Mouse (Mus musculus) heart, adult 8-10 months (tissue): ENCODE measurements around the gene Cnnm2. TPM values are rescaled to one million over a fixed set of nuclear protein-coding genes. Genes with fewer than 3 reads are reported as not detected.

Source experiments
- DNase-seq: peaks from one replicate; pipeline ENCODE4 v3.0.0; 2022; ENCODE audit warnings: low spot score
- total RNA-seq, 4 experiments: library from RNA; stranded (reverse); gene quantifications; 2 replicates each; pipeline ENCODE4 v1.2.4; 2022

Gene Cnnm2
- total RNA-seq, 4 experiments from 2014 or later = 5.2 to 8.4 (median 6.0) TPM

DNA sequence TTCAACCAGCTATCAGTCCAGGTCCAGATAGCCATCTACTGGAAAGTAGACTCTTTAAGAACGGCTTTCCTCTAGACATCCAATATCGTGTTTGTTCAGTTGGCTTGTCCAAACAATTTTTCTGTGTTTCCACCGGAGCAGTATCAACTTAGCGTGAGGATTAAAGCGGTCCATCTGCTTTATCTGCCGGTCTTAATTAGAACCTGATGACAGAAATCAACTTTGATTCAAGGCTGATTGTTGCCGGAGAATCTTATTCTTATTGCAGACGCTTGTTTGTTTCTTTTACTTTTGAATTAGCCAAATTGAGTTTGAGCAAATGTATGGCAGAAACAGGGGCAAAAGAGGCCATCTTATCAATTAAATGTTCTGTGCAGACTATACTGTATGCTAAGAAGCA lies 32.8 kb downstream of the Cnnm2 start:
- DNase-seq = no peak

DNA sequence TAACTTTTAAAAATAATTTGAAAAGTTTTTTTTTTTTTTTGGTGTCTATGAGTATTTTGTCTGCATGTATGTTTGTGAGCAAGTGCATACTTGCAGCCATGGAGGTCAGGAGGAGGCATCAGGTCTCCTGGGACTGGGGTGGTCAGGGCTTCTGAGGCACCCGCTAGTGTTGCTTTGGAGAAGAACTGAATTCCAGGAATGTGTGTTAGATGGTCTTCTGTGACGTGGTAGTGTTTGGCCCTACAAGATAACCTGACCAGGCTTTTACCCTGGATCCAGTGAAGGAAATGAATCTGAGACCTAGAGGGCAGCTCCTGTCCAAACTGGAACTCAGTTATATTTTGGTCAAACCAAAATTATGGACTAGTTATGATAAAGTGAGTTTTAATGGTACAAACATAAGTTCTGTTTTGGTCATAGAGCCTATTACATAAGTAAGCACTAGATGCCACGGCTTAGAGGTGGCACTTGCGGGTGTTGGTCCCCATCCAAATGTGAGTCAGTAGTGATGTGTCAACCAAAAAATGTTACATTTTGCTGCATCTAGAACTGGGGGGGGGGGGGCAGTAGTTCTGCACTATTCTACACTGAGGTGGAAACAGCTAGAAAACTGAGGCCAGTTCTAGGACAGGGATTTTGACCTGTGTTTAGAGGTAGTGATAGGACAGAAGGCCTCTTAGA lies 38.6 kb downstream of the Cnnm2 start:
- no peak for DNase-seq

DNA sequence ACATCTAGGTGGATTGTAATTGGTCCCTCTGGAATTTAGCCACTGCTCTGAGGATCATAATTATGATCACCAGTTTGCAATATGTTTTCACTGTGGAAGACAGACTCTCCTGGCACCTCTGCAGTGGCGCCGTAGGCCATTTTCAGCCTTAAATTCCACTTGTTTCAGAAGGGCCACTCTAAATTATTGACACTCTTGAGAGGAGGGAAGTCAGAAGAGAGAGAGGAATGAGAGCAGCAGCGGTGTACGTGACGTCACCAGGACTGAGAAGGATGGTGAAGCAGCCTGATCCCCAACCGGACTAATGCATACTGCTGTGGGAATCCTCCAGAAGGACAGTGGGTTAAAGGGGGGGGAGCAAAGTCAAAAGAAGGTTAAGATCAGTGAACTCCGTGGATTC lies 40.1 kb downstream of the Cnnm2 start:
- DNase-seq = no peak

DNA sequence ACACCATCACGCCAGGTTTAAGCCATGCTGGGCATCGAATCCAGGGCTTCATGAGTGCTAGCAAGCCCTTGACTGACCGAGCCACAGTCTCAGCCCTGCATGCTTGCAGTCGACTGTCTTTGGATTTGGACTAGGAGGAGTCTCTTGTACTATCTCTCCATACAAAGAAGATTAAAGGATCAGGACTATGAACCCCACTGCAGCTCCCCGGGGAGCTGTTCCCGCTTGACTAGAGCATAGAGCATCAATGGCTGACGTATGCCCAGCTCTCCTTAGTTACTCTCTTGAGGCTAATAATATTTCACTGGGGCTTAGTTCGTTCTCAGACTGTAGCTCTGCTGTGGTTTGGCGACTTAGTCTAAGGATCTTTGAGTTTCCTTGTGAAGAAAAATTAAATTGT lies 40.9 kb downstream of the Cnnm2 start:
- DNase-seq = no peak

DNA sequence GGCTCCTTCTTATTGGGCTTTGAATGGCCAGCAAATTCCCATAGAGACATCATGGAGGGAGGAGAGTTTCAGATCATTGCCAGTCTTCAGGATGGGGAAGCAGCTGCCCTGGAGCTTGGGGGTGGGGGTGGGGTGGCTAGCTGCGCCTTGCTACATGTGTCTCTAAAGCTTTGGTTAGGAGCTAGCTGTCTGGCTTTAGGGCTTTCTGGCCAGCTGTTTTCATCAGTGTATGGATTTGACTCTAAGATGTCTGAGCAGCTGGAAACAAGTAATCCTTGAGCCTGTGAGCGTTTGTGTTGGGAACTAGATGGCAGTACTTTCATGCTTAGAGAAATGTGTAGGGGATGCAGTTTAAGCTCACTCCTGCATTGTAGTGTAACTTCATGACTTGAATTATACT lies 42.3 kb downstream of the Cnnm2 start:
- no peak for DNase-seq

DNA sequence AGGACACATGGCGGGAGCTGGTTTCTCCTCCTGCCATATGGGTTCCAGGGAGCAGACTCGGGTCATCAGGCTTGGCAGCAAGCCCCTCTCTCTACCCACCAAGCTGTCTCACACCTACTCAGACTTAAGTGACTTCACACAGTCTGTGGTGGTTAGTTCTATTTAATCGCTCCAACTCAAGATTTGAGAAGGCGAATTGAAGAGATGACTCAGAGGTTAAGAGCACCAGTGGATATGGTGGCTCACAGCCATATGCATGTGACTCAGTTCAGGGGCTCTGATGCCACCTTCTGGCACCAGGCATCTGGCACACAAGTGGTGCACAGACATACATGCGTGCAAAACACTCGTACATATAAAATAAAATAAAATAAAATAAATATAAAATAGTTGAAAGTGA lies 43.4 kb downstream of the Cnnm2 start:
- no peak for DNase-seq

DNA sequence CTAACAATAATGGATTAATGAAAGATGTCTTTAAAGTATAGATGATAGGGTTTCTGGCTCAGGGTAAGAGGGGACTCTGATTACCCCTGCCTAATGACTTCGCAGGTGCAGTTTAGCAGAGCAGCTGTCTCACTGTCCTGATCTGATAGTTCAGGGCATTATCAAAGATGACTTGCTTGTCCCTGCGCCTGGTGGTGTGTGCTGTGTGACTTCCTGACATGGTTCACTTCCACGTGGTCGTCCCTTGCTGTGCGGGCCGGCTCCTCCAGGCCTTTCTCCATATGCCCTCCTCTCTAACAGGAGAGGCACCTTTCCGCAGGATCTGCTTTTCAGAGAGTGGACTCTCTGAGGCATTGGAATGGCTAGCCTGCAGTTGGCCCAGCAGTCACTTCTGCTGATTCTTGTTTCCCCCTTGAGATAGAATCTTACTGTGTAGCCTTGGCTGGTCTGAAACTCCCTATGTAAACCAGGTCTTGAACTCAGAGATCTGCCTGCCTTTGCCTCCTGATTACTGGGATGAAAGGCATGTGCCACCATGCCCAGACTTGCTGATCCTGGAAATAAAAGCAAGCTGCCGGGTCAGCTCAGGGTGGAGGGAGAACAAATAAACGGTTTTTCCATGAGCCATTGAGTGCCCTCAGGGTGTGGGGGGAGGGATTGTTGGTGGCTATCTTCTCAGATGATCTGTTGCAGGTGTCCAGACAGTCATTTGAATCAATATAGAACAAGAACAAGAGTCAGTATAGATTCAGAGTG lies 44.7 kb downstream of the Cnnm2 start:
- DNase-seq = no peak

DNA sequence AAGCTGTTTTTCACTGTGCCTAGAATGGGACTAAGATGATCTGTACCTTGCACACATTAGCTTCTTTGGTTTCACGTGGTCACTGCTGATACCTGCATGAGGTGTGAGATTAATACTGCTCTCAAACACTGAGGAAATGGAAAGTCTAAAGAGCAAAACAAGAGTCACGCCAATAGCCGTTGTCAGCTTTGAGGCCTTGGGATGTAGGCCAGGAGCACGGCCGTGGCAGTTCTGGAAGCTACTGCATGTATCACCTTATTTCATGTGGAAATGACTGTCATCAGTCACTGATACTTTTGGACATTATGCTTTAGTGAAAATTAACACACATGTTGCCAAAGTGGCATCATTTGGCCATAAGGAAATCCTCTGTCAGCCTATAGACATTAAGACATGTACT lies 46.9 kb downstream of the Cnnm2 start:
- no peak for DNase-seq

DNA sequence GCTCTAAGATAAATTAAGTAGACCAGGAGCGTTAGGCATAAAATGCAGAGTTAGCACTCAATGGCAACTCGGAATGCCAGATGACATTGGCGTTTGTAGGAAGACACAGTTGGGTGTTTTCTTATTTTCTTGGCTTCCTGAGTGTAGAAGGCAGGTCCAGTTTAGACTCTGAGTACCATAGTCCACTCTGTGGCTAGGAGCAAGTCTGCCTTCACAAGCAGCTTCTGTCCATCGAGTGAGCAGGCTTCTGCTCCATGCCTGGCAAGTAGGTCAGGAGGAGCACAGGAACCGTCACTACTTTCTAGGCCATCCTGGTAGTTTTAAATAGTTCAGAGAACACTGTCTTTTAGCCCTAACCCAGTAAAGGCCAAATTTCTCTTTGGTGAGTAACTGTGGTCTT lies 47.6 kb downstream of the Cnnm2 start:
- DNase-seq = no peak

DNA sequence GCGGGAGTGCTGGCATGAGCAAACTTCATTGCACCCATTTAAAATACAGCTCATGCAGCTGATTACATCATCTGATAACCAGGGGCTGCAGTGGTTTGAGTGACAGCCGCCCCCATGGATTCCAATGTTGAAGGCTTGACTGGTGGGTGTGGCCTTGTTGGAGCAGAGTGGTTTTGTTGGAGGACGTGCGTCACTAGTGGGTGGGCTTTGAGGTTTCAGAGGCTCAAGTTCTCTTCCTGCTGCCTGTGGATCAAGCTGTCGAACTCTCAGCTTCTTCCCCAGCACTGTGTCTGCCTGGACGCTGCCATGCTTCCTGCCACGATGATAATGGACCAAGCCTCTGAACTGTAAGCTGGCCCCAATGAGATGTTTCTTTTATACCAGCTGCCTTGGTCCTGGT lies 57.9 kb downstream of the Cnnm2 start:
- no peak for DNase-seq

DNA sequence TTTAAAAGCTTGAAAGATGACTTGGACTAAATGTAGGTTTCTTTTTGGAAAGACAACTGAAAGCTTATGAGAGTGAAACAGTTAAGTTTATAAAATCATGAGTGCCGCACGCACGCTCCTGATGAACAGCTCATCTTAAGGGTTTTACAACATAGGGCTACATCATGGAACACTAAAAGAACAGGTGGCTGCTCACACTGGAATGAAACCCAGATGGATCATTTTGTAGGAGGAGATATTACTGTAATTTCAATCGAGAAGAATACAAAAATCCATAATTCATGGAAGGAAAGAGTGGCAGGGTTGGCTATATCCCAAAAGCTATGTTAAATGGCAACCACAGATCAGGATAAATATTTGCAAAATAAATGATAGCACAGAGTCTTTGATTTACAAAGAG lies 61.1 kb downstream of the Cnnm2 start:
- no peak for DNase-seq

DNA sequence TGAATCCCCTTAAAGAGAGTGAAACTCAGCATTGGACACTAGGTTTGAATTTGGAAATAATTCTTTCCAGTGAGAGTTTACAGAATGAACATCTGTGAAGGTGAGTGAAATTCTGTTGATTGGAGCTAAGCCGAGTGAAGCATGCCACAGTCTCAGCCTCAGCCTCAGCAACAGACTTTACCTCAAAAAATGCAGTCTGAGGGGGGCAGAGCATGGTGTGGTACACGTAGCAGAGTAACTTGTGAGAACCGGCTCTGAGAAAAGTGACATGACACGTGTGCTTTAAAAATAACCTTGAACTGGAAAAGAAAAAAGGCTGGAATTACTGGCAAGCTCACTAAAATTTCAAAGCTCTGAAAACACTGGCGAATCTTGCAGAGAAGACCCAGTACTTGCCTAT lies 62.4 kb downstream of the Cnnm2 start:
- DNase-seq = no peak

DNA sequence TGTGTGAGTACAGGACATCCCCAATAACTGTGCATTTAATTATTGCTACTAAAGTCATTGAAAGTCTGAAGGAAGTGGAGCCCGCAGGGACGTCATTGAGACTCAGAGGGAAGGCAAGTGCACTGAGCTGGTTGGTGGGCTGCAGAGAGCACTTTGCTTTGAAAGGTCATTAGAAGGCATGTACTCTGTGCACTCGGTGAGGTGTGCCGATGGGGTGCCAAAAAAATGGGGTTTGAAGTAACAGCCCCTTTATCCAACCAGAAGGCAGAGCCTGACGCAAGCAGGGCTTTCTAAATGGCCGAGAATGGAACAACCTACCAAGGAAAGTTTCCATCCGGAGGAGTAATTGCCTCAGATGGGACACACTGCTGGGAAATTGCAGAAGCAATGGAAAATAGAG lies 63.5 kb downstream of the Cnnm2 start:
- DNase-seq = no peak

DNA sequence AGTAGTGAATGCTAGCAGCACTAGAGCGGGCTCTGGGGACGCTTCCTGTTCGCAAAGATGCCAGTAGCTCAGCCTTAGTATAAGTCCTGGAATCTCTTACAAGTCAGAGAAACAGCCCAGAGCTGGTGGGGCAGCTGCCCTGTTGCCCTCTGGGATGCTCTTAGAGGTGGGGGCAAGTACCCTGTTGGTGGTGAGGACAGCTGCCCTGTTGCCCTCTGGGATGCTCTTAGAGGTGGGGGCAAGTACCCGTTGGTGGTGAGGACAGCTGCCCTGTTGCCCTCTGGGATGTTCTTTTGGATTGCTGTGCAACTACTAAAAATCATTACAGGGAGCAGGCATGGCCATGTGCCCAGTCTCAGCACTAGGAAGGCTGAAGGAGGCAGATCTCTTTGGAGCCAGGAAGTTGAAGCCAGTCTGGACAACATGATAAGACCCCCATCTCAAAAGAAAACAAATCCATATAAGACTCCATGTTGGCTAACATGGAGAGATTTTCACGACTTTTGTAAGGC lies 66.3 kb downstream of the Cnnm2 start:
- no peak for DNase-seq

DNA sequence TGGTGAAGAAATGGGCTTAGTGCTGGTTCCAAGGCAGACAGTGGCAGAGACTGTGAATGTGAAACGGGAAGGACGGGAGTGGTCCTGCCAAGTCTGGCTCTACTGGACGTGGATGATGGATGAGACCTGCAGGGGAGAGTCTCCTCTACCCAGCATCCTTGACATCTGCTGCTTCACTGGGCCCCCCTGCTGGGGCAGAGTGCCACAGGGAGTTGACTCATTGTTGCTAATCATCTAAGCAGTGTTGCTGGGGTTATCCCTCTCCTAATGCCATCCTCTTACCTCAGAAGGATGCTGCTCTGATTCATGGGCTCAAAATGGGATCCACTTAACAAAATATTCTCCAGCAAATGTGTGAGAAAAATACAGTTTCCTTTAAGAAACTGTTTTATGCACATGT lies 67.6 kb downstream of the Cnnm2 start:
- DNase-seq = no peak

DNA sequence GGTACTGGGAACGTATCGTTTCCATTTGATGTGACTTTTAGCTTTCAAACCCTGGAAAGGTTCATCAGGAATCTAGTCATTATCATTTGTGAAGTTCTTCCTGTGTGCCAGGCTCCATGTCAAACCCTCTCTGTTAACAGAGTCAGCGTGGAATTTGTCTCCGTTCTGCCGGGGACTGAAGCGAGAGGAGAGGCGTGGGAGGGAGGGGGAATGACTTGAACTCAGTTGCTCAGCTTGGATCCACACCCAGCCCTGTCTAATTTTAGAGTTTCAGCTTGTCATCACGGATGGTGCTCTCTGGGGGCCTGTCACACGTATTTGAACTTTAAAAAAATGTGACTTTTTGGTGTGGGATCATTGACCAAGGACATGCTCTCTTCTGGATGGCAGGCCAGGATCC lies 70.0 kb downstream of the Cnnm2 start:
- no peak for DNase-seq

DNA sequence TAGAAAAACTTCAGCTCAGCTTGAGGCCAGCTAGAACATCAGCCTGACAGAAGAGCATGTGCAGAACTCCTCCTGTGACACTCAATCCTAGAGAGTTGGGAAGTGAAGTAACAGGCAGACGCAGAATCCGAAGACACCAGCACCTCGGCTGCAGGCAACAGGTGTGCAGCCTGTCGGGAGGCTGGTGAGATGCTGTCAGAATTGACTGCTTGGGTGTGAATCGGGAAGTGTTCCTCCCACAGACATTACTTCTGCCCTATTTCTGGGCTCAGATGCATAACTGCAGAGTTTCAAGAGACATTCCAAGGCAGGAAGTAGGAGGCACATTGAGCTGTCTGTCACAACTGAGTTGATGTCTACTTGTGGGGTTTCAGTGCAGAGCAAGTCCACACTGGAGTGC lies 72.9 kb downstream of the Cnnm2 start:
- DNase-seq = no peak

DNA sequence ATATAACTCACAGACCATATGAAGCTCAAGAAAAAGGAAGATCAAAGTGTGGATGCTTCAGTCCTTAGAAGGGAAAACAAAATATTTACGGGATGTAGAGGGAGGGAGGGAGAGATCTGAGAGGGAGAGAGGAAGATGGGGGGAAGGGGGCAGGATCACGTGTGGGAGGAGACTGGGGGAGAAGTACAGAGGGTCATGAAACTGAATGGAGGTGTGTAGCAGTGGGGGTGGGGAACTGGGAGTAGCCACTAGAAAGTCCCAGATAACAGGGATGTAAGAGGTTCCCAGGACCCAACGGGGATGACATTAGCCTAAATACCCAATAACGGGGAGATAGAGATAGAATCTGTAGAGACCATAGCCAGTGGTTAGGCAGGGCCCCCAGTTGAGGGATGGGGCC lies 73.9 kb downstream of the Cnnm2 start:
- DNase-seq = no peak

DNA sequence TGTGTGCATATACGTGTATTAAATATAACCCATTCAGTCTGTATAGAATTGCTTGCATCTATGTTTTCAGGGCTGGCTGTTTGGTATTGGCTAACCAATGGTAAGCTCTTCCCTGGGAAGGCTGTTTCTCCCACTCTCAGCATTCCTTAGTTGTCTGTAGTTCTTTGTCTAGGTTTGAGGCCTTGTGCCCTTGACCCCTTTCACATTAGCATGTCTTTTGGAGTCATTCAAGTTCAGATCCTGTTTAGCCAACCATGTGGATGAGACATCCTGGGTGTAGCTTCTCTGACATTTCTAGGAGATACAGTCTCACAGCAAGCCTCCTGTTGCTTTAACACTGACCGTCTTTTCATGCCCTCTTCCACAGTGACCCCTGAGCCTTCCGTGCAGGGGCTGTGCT lies 74.7 kb downstream of the Cnnm2 start:
- no peak for DNase-seq

DNA sequence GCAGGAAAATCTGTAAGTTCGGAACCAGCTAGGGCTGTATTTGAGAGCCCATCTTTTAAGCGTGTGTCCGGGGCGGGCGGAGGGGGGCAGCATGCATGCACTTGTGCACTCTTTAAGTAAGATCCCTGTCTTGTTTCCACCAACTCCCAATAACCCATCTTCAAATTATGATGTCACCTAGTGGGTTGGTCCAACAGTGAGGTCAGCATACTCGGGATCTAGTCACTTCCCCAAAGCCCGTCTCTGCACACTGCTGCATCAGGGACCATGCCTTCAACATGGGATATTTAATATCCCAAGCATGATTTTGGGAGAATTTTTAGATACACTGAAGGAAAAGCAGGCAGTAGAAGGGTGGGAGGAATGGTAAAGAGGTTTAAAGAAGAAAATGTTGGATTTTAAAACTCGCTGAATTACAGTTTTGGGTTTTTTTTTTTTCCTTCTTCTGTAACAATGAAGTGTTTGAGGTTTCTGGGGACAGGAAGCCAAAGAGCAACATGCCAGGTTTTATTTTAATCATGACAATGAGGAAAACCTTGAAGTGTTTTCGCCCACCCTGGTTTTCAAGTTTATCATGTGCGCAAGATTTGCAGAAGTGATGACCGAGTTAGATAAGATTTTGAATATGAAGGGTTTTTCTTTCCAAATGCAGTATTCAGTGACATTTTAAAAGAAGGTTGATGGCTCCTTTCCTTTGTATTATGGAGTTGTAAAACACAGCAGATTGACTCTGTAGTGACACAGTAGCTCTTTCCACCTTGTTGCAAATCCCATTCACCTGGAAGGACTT lies 76.1 kb downstream of the Cnnm2 start:
- no peak for DNase-seq

DNA sequence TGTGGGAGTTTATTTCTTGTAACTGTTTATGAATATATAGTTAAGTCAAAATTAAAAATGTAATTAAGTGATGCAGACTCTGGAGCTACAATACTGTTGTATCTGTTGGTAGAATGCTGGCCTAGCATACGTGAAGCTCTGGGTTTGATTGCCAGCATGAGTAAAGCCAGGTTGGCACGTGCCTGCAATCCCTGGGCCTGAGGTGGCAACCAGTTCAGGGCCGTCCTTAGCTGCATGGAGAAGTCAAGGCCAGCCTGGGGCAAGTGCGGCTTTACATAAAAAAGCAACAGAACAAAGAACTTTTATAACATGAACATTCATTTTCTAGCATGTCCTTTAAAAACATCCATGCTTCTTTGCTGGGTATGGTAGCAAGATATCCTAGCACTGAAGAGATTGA lies 79.6 kb downstream of the Cnnm2 start:
- DNase-seq = no peak

DNA sequence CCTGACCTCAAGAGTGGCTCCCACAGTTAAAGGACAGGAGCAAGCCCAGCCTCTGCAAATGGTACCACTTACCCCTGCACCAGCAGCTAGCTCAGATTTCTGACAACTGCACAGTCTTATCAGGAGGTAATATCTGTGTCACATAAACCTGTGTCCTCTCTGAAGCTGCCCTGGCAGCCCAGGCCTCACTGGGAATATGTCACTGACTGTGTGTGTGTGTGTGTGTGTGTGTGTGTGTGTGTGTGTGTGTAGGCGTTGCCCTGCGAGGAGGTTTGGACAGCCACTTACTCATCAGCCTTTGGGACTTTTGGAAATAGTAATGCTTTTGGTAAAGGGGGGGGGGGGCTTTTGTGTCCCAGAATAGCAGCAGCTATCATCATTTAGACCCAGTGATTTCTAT lies 81.6 kb downstream of the Cnnm2 start:
- no peak for DNase-seq

DNA sequence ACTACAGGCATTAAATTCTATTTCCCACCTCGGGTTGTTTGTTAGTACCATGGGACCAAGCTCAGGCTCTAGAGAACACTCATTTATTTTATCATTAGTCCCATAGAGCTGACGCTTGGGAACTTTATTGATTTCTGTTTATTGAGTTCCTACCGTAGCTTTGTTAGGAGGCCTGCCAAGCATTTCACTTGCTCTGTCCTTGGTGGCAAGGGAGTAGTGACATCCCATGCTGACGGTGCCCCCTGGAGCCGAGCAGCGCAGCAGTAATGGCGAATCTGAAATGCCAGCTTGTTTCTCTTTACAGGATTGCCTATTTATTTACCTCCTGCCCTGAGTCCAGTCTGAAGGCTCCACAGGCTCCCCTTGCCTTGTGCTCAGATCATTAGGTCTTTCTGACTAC lies 84.7 kb downstream of the Cnnm2 start:
- DNase-seq = no peak
